Mouse (Mus musculus) stomach, embryonic 15.5 days (tissue): ENCODE measurements at regions not wholly inside any gene's neighbourhood (a gene's known extent, or its start where the extent isn't known, plus 50 kb on each side); places are given as distances from the start of the nearest gene placed in this dataset.

ENCODE experiments used
- ATAC-seq: fragments of 200-750 bp; cut with Nextera tagmentation; 2 replicates; pipeline ENCODE4 v1.8.0; 2017; ENCODE audit warnings: low read depth, moderate number of reproducible peaks, moderate TSS enrichment; ENCODE audit not compliant: insufficient read depth, low FRiP score
- H3K27ac ChIP-seq: fragments of 300-500 bp; sonication (generic); 2 replicates; pipeline ENCODE4 v1.5.1; 2015; ENCODE audit warnings: mild to moderate bottlenecking, inconsistent platforms
- H3K27me3 ChIP-seq: fragments of 300-500 bp; sonication (generic); replicated peaks from 2 replicates; pipeline ENCODE4 v1.6.1; 2015; ENCODE audit warnings: inconsistent platforms
- H3K36me3 ChIP-seq: fragments of 300-500 bp; sonication (generic); 2 replicates; pipeline ENCODE4 v1.6.1; 2015; ENCODE audit warnings: inconsistent platforms
- H3K4me1 ChIP-seq: fragments of 300-500 bp; sonication (generic); 2 replicates; pipeline ENCODE4 v1.6.1; 2015; ENCODE audit warnings: inconsistent platforms
- H3K4me2 ChIP-seq: fragments of 300-500 bp; sonication (generic); 2 replicates; pipeline ENCODE4 v1.6.1; 2015; ENCODE audit warnings: mild to moderate bottlenecking, inconsistent platforms
- H3K4me3 ChIP-seq: fragments of 300-500 bp; sonication (generic); replicated peaks from 2 replicates; pipeline ENCODE4 v1.5.1; 2015; ENCODE audit warnings: inconsistent platforms
- H3K9ac ChIP-seq: fragments of 300-500 bp; sonication (generic); 2 replicates; pipeline ENCODE4 v1.6.1; 2015; ENCODE audit warnings: inconsistent platforms
- H3K9me3 ChIP-seq: fragments of 300-500 bp; sonication (generic); 2 replicates; pipeline ENCODE4 v1.6.1; 2016; ENCODE audit warnings: inconsistent platforms
- WGBS: fragments of 180-500 bp; shearing (Covaris S2); methylation state at CpG from one replicate; pipeline ENCODE4 v1.1.7; 2015; 5-methylcytosine and 5-hydroxymethylcytosine counted together

DNA sequence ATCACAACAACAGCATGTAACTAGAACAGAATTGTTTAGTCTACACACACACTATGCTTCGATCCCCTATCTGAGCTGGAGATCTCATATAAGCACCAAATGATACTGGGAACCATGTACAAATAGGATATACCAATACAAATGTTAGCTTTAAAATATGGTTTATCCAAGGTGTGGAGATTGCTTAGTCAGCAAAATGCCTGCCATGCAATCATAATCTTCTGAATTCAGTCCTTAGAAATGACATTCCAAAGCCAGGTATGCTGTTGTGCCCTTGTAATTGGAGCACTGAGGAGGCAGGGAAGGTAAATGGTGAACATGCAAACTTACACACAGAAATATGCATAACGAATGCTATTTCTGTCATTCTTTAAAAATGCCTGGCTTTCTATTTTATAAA is 54.0 kb upstream of the Thsd7b start:
- no peak overlapping the region for H3K4me2 ChIP-seq
- no peak overlapping the region for H3K9ac ChIP-seq
- H3K27me3 ChIP-seq, result no peaks in the 10 kb centered on the region
- H3K4me1 ChIP-seq, result no peaks in the 10 kb centered on the region
- H3K4me3 ChIP-seq, result no peak overlapping the region
- no peak for ATAC-seq
- no peaks in the 10 kb centered on the region for H3K36me3 ChIP-seq
- H3K27ac ChIP-seq, result no peak overlapping the region
- no peaks in the 10 kb centered on the region for H3K9me3 ChIP-seq
- 79% methylated on average over 2 of the region's 2 CpGs for WGBS

DNA sequence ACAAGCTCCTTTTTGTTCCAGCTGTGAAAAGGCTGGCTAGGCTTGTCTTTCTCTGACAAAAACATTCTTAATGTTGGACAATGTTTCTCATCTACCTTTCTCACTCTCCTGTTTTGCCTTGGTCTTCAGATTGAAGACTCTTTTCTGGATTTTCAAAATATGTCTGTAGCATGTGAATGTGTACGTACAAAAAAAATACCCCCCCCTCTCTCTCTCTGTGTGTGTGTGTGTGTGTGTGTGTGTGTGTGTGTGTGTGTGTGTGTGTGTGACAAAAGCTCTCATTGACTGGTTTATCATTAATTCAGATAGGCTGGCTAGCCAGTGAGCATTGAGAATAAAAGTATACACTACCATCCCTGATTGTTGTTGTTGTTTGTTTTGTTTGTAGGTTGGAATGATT is 64.3 kb upstream of the Thsd7b start:
- 73% methylated on average over 1 of the region's 1 CpGs for WGBS
- no peak for ATAC-seq
- Histone ChIP-seq H3K4me2 (no peak overlapping the region), H3K36me3 (no peaks in the 10 kb centered on the region), H3K9ac (no peak overlapping the region), H3K4me1 (no peaks in the 10 kb centered on the region), H3K4me3 (no peak overlapping the region), H3K9me3 (no peaks in the 10 kb centered on the region), H3K27me3 (no peaks in the 10 kb centered on the region), H3K27ac (no peak overlapping the region)

GRCm38 (mm10) chr1:129208406-129208805 is 64.7 kb upstream of the Thsd7b start:
- no peaks in the 10 kb centered on the region for H3K4me1 ChIP-seq
- H3K9me3 ChIP-seq, result no peaks in the 10 kb centered on the region
- no peak overlapping the region for H3K4me2 ChIP-seq
- no peak overlapping the region for H3K27ac ChIP-seq
- no peaks in the 10 kb centered on the region for H3K27me3 ChIP-seq
- H3K4me3 ChIP-seq, result no peak overlapping the region
- ATAC-seq, result no peak
- no peak overlapping the region for H3K9ac ChIP-seq
- H3K36me3 ChIP-seq, result no peaks in the 10 kb centered on the region
- 57% methylated on average over 2 of the region's 2 CpGs for WGBS

DNA sequence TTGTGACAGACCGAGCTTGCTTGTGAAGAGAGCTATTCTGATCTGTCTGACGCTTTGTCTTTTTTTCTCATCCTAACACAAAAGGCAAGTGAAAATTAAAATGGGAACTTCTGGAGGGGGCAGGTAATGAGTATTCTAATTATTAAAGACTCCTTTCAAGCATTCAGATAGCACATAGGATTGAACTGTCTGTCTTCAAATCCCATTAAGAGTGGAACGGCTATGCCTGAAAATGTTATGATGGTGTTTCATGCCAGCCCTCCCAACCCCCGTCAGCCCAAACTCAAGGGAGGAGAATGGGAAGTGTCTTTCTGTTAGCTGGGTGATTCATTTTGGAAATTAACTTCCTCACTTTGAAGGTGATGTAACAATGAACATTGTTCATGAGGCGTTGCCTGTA is 65.4 kb upstream of the Thsd7b start:
- 80% methylated on average over 5 of the region's 5 CpGs for WGBS
- Histone ChIP-seq H3K36me3 (no peaks in the 10 kb centered on the region), H3K9me3 (no peaks in the 10 kb centered on the region), H3K9ac (no peak overlapping the region), H3K4me2 (no peak overlapping the region), H3K4me1 (no peaks in the 10 kb centered on the region), H3K27me3 (no peaks in the 10 kb centered on the region), H3K4me3 (no peak overlapping the region), H3K27ac (no peak overlapping the region)
- ATAC-seq, result no peak

GRCm38 (mm10) chr1:129180174-129180759 is 92.8 kb upstream of the Thsd7b start:
- no peaks in the 10 kb centered on the region for H3K27me3 ChIP-seq
- no peak overlapping the region for H3K9ac ChIP-seq
- no peak overlapping the region for H3K27ac ChIP-seq
- no peak overlapping the region for H3K4me2 ChIP-seq
- no peaks in the 10 kb centered on the region for H3K9me3 ChIP-seq
- no peak for ATAC-seq
- no peak overlapping the region for H3K4me3 ChIP-seq
- no peaks in the 10 kb centered on the region for H3K4me1 ChIP-seq
- no peaks in the 10 kb centered on the region for H3K36me3 ChIP-seq
- WGBS, result 67% methylated on average over 3 of the region's 3 CpGs

DNA sequence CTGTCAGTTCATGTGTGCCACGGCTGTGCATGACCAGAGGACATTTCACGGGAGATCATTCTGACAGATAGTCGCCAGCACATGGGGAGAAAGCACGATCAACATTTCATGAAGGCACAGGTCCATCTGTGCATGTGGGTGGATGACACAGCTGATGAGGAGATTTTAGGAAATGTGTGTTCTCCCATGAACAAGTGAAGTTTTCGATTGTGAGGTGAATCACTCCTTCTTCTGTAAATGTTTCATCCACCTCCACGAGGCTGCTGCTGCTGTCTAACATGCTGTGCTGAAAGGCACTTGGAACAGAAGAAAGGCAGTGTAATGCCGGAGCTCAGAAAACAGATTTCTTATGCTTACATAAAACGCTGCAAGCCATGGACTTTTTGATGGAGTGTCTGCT is 103.2 kb upstream of the Thsd7b start:
- no peak for ATAC-seq
- Histone ChIP-seq H3K9me3 (no peaks in the 10 kb centered on the region), H3K4me2 (no peak overlapping the region), H3K4me3 (no peak overlapping the region), H3K27ac (no peak overlapping the region), H3K4me1 (no peaks in the 10 kb centered on the region), H3K36me3 (no peaks in the 10 kb centered on the region), H3K9ac (no peak overlapping the region), H3K27me3 (no peaks in the 10 kb centered on the region)
- 72% methylated on average over 8 of the region's 8 CpGs for WGBS

DNA sequence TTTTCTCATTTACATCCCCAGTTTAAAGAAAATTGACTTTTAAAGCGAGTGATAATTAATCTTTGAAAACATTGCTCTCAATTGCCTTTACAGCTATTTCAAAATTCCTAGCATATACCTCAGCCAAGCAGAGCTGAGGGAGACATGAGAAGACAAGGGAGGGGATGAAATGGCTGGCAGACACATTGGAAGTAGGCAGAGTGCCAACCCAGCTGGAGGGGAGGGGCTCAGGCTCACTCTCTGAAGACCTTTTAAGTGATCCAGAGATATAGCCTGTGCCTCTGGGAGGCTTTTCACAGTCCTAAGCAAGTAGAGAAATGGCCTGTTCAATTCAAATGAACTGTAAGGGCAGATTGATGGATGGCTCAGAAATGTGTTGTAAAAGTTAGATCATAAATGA is 122.5 kb upstream of the Thsd7b start:
- Histone ChIP-seq H3K4me2 (no peak overlapping the region), H3K9ac (no peak overlapping the region), H3K9me3 (no peaks in the 10 kb centered on the region), H3K27me3 (no peaks in the 10 kb centered on the region), H3K4me3 (no peak overlapping the region), H3K36me3 (no peaks in the 10 kb centered on the region), H3K27ac (no peak overlapping the region), H3K4me1 (no peaks in the 10 kb centered on the region)
- ATAC-seq, result no peak
- 80% methylated on average over 1 of the region's 1 CpGs for WGBS

- no peaks in the 10 kb centered on the region for H3K27me3 ChIP-seq
- no peak overlapping the region for H3K4me3 ChIP-seq
- WGBS, result 53% methylated on average over 7 of the region's 7 CpGs
- H3K4me2 ChIP-seq, result no peak overlapping the region
- no peaks in the 10 kb centered on the region for H3K4me1 ChIP-seq
- no peak for ATAC-seq
- H3K9ac ChIP-seq, result no peak overlapping the region
- no peaks in the 10 kb centered on the region for H3K36me3 ChIP-seq
- no peaks in the 10 kb centered on the region for H3K9me3 ChIP-seq
- H3K27ac ChIP-seq, result no peak overlapping the region
These were observed 124.2 kb upstream of the Thsd7b start for GRCm38 (mm10) chr1:129148733-129149388.

DNA sequence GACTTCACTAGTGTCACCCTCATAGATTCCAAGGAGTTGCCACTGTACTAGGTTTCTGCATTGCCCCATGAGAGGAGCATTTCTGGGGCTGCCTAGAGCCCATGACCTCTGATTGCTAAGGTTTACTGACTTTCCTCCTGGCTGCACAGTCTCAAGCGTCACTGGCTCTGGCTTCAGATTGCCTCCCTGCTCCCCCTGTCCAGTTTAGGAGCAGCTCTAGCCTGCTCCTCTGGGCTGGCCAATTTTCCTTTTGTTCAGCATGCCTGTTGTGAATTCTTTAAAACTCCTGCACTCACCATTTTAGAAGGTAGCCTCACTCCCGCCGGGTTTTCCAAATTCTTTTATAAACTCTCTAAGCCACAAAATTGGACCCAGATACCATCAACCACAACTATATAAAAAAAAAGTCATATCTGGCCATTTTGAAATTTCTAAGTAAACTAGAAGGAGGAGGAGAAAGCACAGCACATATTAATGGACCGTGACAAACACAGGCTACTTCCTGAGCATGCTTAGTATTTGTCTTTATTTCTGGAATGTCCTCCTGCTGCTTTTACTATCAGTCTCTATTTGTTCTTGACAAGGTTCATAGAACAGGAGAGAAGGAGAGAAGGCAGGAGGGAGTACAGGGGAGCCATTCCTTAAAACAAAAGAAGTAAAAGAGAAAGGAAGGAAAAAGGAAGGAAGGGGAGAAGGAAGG is 126.6 kb upstream of the Thsd7b start:
- Histone ChIP-seq H3K27me3 (no peaks in the 10 kb centered on the region), H3K4me3 (no peak overlapping the region), H3K9ac (no peak overlapping the region), H3K9me3 (no peaks in the 10 kb centered on the region), H3K27ac (no peak overlapping the region), H3K4me1 (no peaks in the 10 kb centered on the region), H3K4me2 (no peak overlapping the region), H3K36me3 (no peaks in the 10 kb centered on the region)
- WGBS, result 68% methylated on average over 4 of the region's 4 CpGs
- no peak for ATAC-seq

GRCm38 (mm10) chr1:129138783-129139182 is 134.3 kb upstream of the Thsd7b start:
- no peak overlapping the region for H3K4me2 ChIP-seq
- no peaks in the 10 kb centered on the region for H3K4me1 ChIP-seq
- H3K27ac ChIP-seq, result no peak overlapping the region
- H3K9ac ChIP-seq, result no peak overlapping the region
- H3K9me3 ChIP-seq, result no peaks in the 10 kb centered on the region
- no peaks in the 10 kb centered on the region for H3K36me3 ChIP-seq
- H3K27me3 ChIP-seq, result no peaks in the 10 kb centered on the region
- no peak overlapping the region for H3K4me3 ChIP-seq
- 83% methylated on average over 7 of the region's 7 CpGs for WGBS
- no peak for ATAC-seq

DNA sequence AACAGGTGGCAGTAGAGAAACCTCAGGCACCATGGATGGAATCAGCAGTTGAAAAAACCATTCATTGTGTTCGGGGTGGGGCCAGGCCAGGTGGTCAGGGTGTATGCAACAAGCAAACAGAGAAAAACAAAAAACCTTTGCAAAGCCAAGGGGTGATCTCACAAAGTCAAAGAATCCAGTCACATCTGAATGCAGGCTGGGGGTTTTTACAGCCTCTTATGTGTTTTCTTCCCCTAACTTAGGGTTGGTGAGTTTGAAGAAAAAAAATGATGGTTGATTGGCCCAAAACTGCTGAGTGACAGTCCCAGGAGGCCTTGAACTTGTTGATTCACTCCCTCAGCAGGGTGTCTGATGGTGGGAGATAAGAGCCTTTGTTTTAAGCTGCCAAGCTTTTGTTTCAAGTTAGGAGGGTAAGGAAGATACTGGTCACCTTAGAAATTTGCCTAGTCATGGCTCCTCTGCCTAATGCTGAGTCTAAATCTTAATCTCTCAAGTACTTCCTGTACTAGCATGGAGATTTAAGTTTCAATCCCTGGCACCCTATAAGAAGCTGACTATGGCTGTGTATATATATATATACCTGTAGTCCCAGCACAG is 166.0 kb upstream of the Thsd7b start:
- Histone ChIP-seq H3K4me1 (no peaks in the 10 kb centered on the region), H3K36me3 (no peaks in the 10 kb centered on the region), H3K9ac (no peak overlapping the region), H3K4me2 (no peak overlapping the region), H3K27me3 (no peaks in the 10 kb centered on the region), H3K9me3 (no peaks in the 10 kb centered on the region), H3K27ac (no peak overlapping the region), H3K4me3 (no peak overlapping the region)
- WGBS, result 57% methylated on average over 1 of the region's 1 CpGs
- no peak for ATAC-seq

GRCm38 (mm10) chr1:129100997-129101396 is 172.1 kb upstream of the Thsd7b start:
- H3K9me3 ChIP-seq, result no peaks in the 10 kb centered on the region
- no peak overlapping the region for H3K27ac ChIP-seq
- no peaks in the 10 kb centered on the region for H3K36me3 ChIP-seq
- no peaks in the 10 kb centered on the region for H3K27me3 ChIP-seq
- H3K4me3 ChIP-seq, result no peak overlapping the region
- ATAC-seq, result no peak
- WGBS, result 81% methylated on average over 8 of the region's 8 CpGs
- no peak overlapping the region for H3K9ac ChIP-seq
- H3K4me2 ChIP-seq, result no peak overlapping the region
- no peaks in the 10 kb centered on the region for H3K4me1 ChIP-seq
